13 mouse cellular contexts compared by ENCODE assay signal in genomic region chr5:65005251-65005650, GRCm38 (mm10).
"Had no signal": no experiment of that assay in that cellular context is flagged by ENCODE, and none has a peak within 500 bp of the region (broad histone marks: within the 10 kb centered on the region; RNA-seq: fewer than 3 reads in every experiment).

No protein-coding gene starts in this region.

- H3K27ac ChIP-seq: kidney, embryonic 15.5 days; limb, embryonic 15.5 days; liver, embryonic 12.5 days; midbrain, embryonic 12.5 days; neural tube, embryonic 12.5 days had no signal

- H3K27me3 ChIP-seq: kidney, embryonic 15.5 days; limb, embryonic 15.5 days; liver, embryonic 12.5 days; midbrain, embryonic 12.5 days; neural tube, embryonic 12.5 days had no signal

- H3K4me1 ChIP-seq: liver, embryonic 12.5 days had no signal

- DNase-seq: kidney, adult 2 months; kidney, postnatal 14 days; layer of hippocampus, postnatal 36 days; lung, embryonic 14.5 days; lung, postnatal 10 days; lung, postnatal 4 days; right cerebral cortex, postnatal 14 days had no signal

- H3K36me3 ChIP-seq: midbrain, embryonic 12.5 days; neural tube, embryonic 12.5 days had no signal

- ATAC-seq: intestine, embryonic 16.5 days; liver, embryonic 12.5 days had no signal

- H3K4me3 ChIP-seq: kidney, embryonic 15.5 days; limb, embryonic 15.5 days; liver, embryonic 12.5 days; midbrain, embryonic 12.5 days; neural tube, embryonic 12.5 days had no signal
